Mouse (Mus musculus) forebrain, embryonic 14.5 days (tissue): ENCODE measurements around the gene Acd. TPM values are rescaled to one million over a fixed set of nuclear protein-coding genes. Genes with fewer than 3 reads are reported as not detected.

ENCODE experiments used
- ATAC-seq: fragments of 200-750 bp; cut with Nextera tagmentation; 2 replicates; pipeline ENCODE4 v1.8.0; 2017; ENCODE audit warnings: mild to moderate bottlenecking, moderate library complexity
- DNase-seq: peaks from one replicate; pipeline ENCODE4 v3.0.0-alpha.2; 2015; ENCODE audit warnings: low spot score
- H3K27ac ChIP-seq: fragments of 300-500 bp; sonication (generic); 2 replicates; pipeline ENCODE4 v1.5.1; 2014; ENCODE audit warnings: low read depth, mild to moderate bottlenecking, control low read depth, low read length, moderate library complexity
- H3K27me3 ChIP-seq: fragments of 300-500 bp; sonication (generic); replicated peaks from 2 replicates; pipeline ENCODE4 v1.6.1; 2014; ENCODE audit warnings: low read length, control low read depth, mixed read lengths; ENCODE audit not compliant: control insufficient read depth, insufficient read depth
- H3K36me3 ChIP-seq: fragments of 300-500 bp; sonication (generic); 2 replicates; pipeline ENCODE4 v1.6.1; 2014; ENCODE audit warnings: low read length, control low read depth; ENCODE audit not compliant: control insufficient read depth, insufficient read depth
- H3K4me1 ChIP-seq: fragments of 300-500 bp; sonication (generic); 2 replicates; pipeline ENCODE4 v1.6.1; 2014; ENCODE audit warnings: antibody characterized with exemption, low read length, control low read depth; ENCODE audit not compliant: control insufficient read depth, insufficient read depth
- H3K4me2 ChIP-seq: fragments of 300-500 bp; sonication (generic); 2 replicates; pipeline ENCODE4 v1.6.1; 2014; ENCODE audit warnings: mild to moderate bottlenecking, control low read depth, low read length
- H3K4me3 ChIP-seq: fragments of 300-500 bp; sonication (generic); 2 replicates; pipeline ENCODE4 v1.5.1; 2014; ENCODE audit warnings: low read depth, low read length, control low read depth
- H3K9ac ChIP-seq: fragments of 300-500 bp; sonication (generic); 2 replicates; pipeline ENCODE4 v1.6.1; 2014; ENCODE audit warnings: mild to moderate bottlenecking, low read length, control low read depth, moderate library complexity
- H3K9me3 ChIP-seq: fragments of 300-500 bp; sonication (generic); replicated peaks from 2 replicates; pipeline ENCODE4 v1.6.1; 2016; ENCODE audit warnings: low read length, control low read depth, mixed read lengths; ENCODE audit not compliant: control insufficient read depth
- WGBS: fragments of 180-500 bp; shearing (Covaris S2); extraction: QIAGEN DNeasy Blood & Tissue Kit; methylation state at CpG from one replicate; pipeline ENCODE4 v1.1.7; 2014; 5-methylcytosine and 5-hydroxymethylcytosine counted together
- polyA plus RNA-seq: library from polyadenylated mRNA; unstranded; fragments of >200 nt; fragmentation: Nextera tagmentation; extraction: Ambion mirVana; gene quantifications from 2 replicates; pipeline ENCODE4 v1.2.1, GENCODE M21; 2014

The Acd gene
- polyA plus RNA-seq, 1 experiment from 2014 or later: 79.7 TPM

- 91% methylated on average over 6 of the region's 6 CpGs for WGBS
- H3K27me3 ChIP-seq: no peaks in the 10 kb centered on the region
- H3K4me1 ChIP-seq: peaks cover 17% of the 10 kb centered on the region
- no peak overlapping the region for H3K27ac ChIP-seq
- H3K4me2 ChIP-seq: no peak overlapping the region
- no peak for ATAC-seq
- H3K36me3 ChIP-seq: peaks cover 19% of the 10 kb centered on the region
- no peak for DNase-seq
- no peaks in the 10 kb centered on the region for H3K9me3 ChIP-seq
- H3K4me3 ChIP-seq: no peak overlapping the region
- H3K9ac ChIP-seq: no peak overlapping the region
Observed at GRCm38 (mm10) chr8:105704955-105705354, 4.1 kb upstream of the Acd start.

- no peak overlapping the region for H3K4me3 ChIP-seq
- no peaks in the 10 kb centered on the region for H3K27me3 ChIP-seq
- no peaks in the 10 kb centered on the region for H3K9me3 ChIP-seq
- ATAC-seq (no peak), DNase-seq (no peak)
- H3K4me1 ChIP-seq: peaks cover 21% of the 10 kb centered on the region
- WGBS: 94% methylated on average over 34 of the region's 34 CpGs
- H3K36me3 ChIP-seq: peaks cover 22% of the 10 kb centered on the region
- no peak overlapping the region for H3K27ac ChIP-seq
- H3K4me2 ChIP-seq: no peak overlapping the region
- no peak overlapping the region for H3K9ac ChIP-seq
Observed at GRCm38 (mm10) chr8:105704146-105704812, 3.4 kb upstream of the Acd start.

GRCm38 (mm10) chr8:105702731-105703415 is 2.0 kb upstream of the Acd start:
- H3K36me3 ChIP-seq: peaks cover 33% of the 10 kb centered on the region
- no peak overlapping the region for H3K4me2 ChIP-seq
- peaks cover 21% of the 10 kb centered on the region for H3K4me1 ChIP-seq
- no peaks in the 10 kb centered on the region for H3K9me3 ChIP-seq
- no peaks in the 10 kb centered on the region for H3K27me3 ChIP-seq
- ATAC-seq (no peak), DNase-seq (no peak)
- 93% methylated on average over 24 of the region's 24 CpGs for WGBS
- no peak overlapping the region for H3K27ac ChIP-seq
- H3K9ac ChIP-seq: no peak overlapping the region
- no peak overlapping the region for H3K4me3 ChIP-seq

GRCm38 (mm10) chr8:105702001-105702401 is 1.1 kb upstream of the Acd start:
- H3K27ac ChIP-seq: peak overlapping the region; percentile 89
- 30% methylated on average over 18 of the region's 18 CpGs for WGBS
- peak overlapping the region; percentile 65 for H3K4me3 ChIP-seq
- peak; percentile 6; the same call in 1 of the 2 replicates for ATAC-seq
- peaks cover 42% of the 10 kb centered on the region for H3K36me3 ChIP-seq
- no peaks in the 10 kb centered on the region for H3K9me3 ChIP-seq
- peak overlapping the region; percentile 97 for H3K4me2 ChIP-seq
- peak overlapping the region; percentile 76 for H3K9ac ChIP-seq
- DNase-seq: no peak
- peaks cover 15% of the 10 kb centered on the region for H3K4me1 ChIP-seq
- no peaks in the 10 kb centered on the region for H3K27me3 ChIP-seq

GRCm38 (mm10) chr8:105700566-105700965 is 336 bp downstream of the Acd start:
- Histone ChIP-seq H3K4me3 (peak overlapping the region; percentile 65), H3K9ac (peak overlapping the region; percentile 76), H3K27me3 (no peaks in the 10 kb centered on the region), H3K4me1 (peaks cover 13% of the 10 kb centered on the region), H3K4me2 (peak overlapping the region; percentile 97), H3K27ac (peak overlapping the region; percentile 89; the same call in 1 of the 2 replicates), H3K36me3 (peaks cover 56% of the 10 kb centered on the region), H3K9me3 (no peaks in the 10 kb centered on the region)
- no peak for DNase-seq
- 0% methylated on average over 21 of the region's 21 CpGs for WGBS
- ATAC-seq: peak; percentile 56

- Histone ChIP-seq H3K36me3 (peaks cover 56% of the 10 kb centered on the region), H3K4me2 (peak overlapping the region; percentile 97), H3K27ac (no peak overlapping the region), H3K9me3 (no peaks in the 10 kb centered on the region), H3K4me3 (peak overlapping the region; percentile 65), H3K4me1 (peaks cover 13% of the 10 kb centered on the region), H3K27me3 (no peaks in the 10 kb centered on the region), H3K9ac (peak overlapping the region; percentile 76)
- WGBS: 90% methylated on average over 11 of the region's 11 CpGs
- ATAC-seq (no peak), DNase-seq (no peak)
Observed at GRCm38 (mm10) chr8:105699488-105700215, 1.2 kb downstream of the Acd start.

- Histone ChIP-seq H3K27ac (no peak overlapping the region), H3K4me3 (no peak overlapping the region), H3K9ac (no peak overlapping the region), H3K4me2 (no peak overlapping the region), H3K36me3 (peaks cover 50% of the 10 kb centered on the region), H3K4me1 (peaks cover 19% of the 10 kb centered on the region), H3K9me3 (no peaks in the 10 kb centered on the region), H3K27me3 (no peaks in the 10 kb centered on the region)
- ATAC-seq: no peak
- 90% methylated on average over 5 of the region's 5 CpGs for WGBS
- no peak for DNase-seq
Observed at GRCm38 (mm10) chr8:105698734-105699133, 2.2 kb downstream of the Acd start.

- Histone ChIP-seq H3K4me2 (no peak overlapping the region), H3K4me1 (peaks cover 19% of the 10 kb centered on the region), H3K9ac (no peak overlapping the region), H3K27me3 (no peaks in the 10 kb centered on the region), H3K36me3 (peaks cover 37% of the 10 kb centered on the region), H3K9me3 (no peaks in the 10 kb centered on the region), H3K27ac (no peak overlapping the region), H3K4me3 (no peak overlapping the region)
- no peak for DNase-seq
- WGBS: 87% methylated on average over 17 of the region's 17 CpGs
- no peak for ATAC-seq
Observed at GRCm38 (mm10) chr8:105697196-105697780, 3.6 kb downstream of the Acd start.
